Mouse (Mus musculus): ENCODE measurements around the gene Sel1l.

The Sel1l gene

GRCm38 (mm10) chr12:91833237-91833938 is 15.6 kb downstream of the Sel1l start:
- in situ Hi-C loops (cut with MboI; ENCODE audit: low pct_unique_long_range_greater_than_20kb in 1 of 2, low sequenced_read_pairs in 2 of 2, unreplicated experiment in 1 of 2), result no loop called here

- in situ Hi-C loops (cut with MboI; ENCODE audit: low pct_unique_long_range_greater_than_20kb in 1 of 2, low sequenced_read_pairs in 2 of 2, unreplicated experiment in 1 of 2), result no loop called here
These were observed 17.5 kb downstream of the Sel1l start for GRCm38 (mm10) chr12:91831410-91831809.

GRCm38 (mm10) chr12:91820461-91820860 is 28.5 kb downstream of the Sel1l start:
- in situ Hi-C loops (cut with MboI; ENCODE audit: low pct_unique_long_range_greater_than_20kb in 1 of 2, low sequenced_read_pairs in 2 of 2, unreplicated experiment in 1 of 2), result no loop called here

- in situ Hi-C loops (cut with MboI; ENCODE audit: low pct_unique_long_range_greater_than_20kb in 1 of 2, low sequenced_read_pairs in 2 of 2, unreplicated experiment in 1 of 2), result no loop called here
These were observed 30.2 kb downstream of the Sel1l start for GRCm38 (mm10) chr12:91818726-91819125.

- in situ Hi-C loops (cut with MboI; ENCODE audit: low pct_unique_long_range_greater_than_20kb in 1 of 2, low sequenced_read_pairs in 2 of 2, unreplicated experiment in 1 of 2), result no loop called here
These were observed 33.0 kb downstream of the Sel1l start for GRCm38 (mm10) chr12:91815990-91816389.

- in situ Hi-C loops (cut with MboI; ENCODE audit: low pct_unique_long_range_greater_than_20kb in 1 of 2, low sequenced_read_pairs in 2 of 2, unreplicated experiment in 1 of 2), result no loop called here
These were observed 33.4 kb downstream of the Sel1l start for GRCm38 (mm10) chr12:91815552-91815951.

GRCm38 (mm10) chr12:91808911-91809310 is 40.0 kb downstream of the Sel1l start:
- in situ Hi-C loops (cut with MboI; ENCODE audit: low pct_unique_long_range_greater_than_20kb in 1 of 2, low sequenced_read_pairs in 2 of 2, unreplicated experiment in 1 of 2), result no loop called here

- in situ Hi-C loops (cut with MboI; ENCODE audit: low pct_unique_long_range_greater_than_20kb in 1 of 2, low sequenced_read_pairs in 2 of 2, unreplicated experiment in 1 of 2), result no loop called here
These were observed 41.2 kb downstream of the Sel1l start for GRCm38 (mm10) chr12:91807761-91808160.

GRCm38 (mm10) chr12:91807095-91807494 is 41.9 kb downstream of the Sel1l start:
- in situ Hi-C loops (cut with MboI; ENCODE audit: low pct_unique_long_range_greater_than_20kb in 1 of 2, low sequenced_read_pairs in 2 of 2, unreplicated experiment in 1 of 2), result no loop called here

- in situ Hi-C loops (cut with MboI; ENCODE audit: low pct_unique_long_range_greater_than_20kb in 1 of 2, low sequenced_read_pairs in 2 of 2, unreplicated experiment in 1 of 2), result no loop called here
These were observed 44.7 kb downstream of the Sel1l start for GRCm38 (mm10) chr12:91804262-91804661.

- in situ Hi-C loops (cut with MboI; ENCODE audit: low pct_unique_long_range_greater_than_20kb in 1 of 2, low sequenced_read_pairs in 2 of 2, unreplicated experiment in 1 of 2), result no loop called here
These were observed 45.6 kb downstream of the Sel1l start for GRCm38 (mm10) chr12:91803207-91803932.

GRCm38 (mm10) chr12:91802586-91803206 is 46.3 kb downstream of the Sel1l start:
- in situ Hi-C loops (cut with MboI; ENCODE audit: low pct_unique_long_range_greater_than_20kb in 1 of 2, low sequenced_read_pairs in 2 of 2, unreplicated experiment in 1 of 2), result no loop called here

GRCm38 (mm10) chr12:91800861-91801385 is 48.0 kb downstream of the Sel1l start:
- in situ Hi-C loops (cut with MboI; ENCODE audit: low pct_unique_long_range_greater_than_20kb in 1 of 2, low sequenced_read_pairs in 2 of 2, unreplicated experiment in 1 of 2), result no loop called here

- in situ Hi-C loops (cut with MboI; ENCODE audit: low pct_unique_long_range_greater_than_20kb in 1 of 2, low sequenced_read_pairs in 2 of 2, unreplicated experiment in 1 of 2), result loop anchor here (10.0 to 25.0 kb wide), 3 partner anchors 155 to 388 kb away; no protein-coding TSS in a partner anchor
These were observed 49.1 kb downstream of the Sel1l start for GRCm38 (mm10) chr12:91799821-91800335.

GRCm38 (mm10) chr12:91799379-91799773 is 49.6 kb downstream of the Sel1l start:
- in situ Hi-C loops (cut with MboI; ENCODE audit: low pct_unique_long_range_greater_than_20kb in 1 of 2, low sequenced_read_pairs in 2 of 2, unreplicated experiment in 1 of 2), result loop anchor here (10.0 to 25.0 kb wide), 3 partner anchors 155 to 387 kb away; no protein-coding TSS in a partner anchor

GRCm38 (mm10) chr12:91798720-91799378 is 50.1 kb downstream of the Sel1l start:
- in situ Hi-C loops (cut with MboI; ENCODE audit: low pct_unique_long_range_greater_than_20kb in 1 of 2, low sequenced_read_pairs in 2 of 2, unreplicated experiment in 1 of 2), result loop anchor here (10.0 to 25.0 kb wide), 3 partner anchors 154 to 387 kb away; no protein-coding TSS in a partner anchor

- in situ Hi-C loops (cut with MboI; ENCODE audit: low pct_unique_long_range_greater_than_20kb in 1 of 2, low sequenced_read_pairs in 2 of 2, unreplicated experiment in 1 of 2), result loop anchor here (10.0 to 25.0 kb wide), 3 partner anchors 152 to 384 kb away; no protein-coding TSS in a partner anchor
These were observed 52.2 kb downstream of the Sel1l start for GRCm38 (mm10) chr12:91796774-91797173.

- in situ Hi-C loops (cut with MboI; ENCODE audit: low pct_unique_long_range_greater_than_20kb in 1 of 2, low sequenced_read_pairs in 2 of 2, unreplicated experiment in 1 of 2), result loop anchor here (10.0 to 25.0 kb wide), 3 partner anchors 148 to 381 kb away; no protein-coding TSS in a partner anchor
These were observed 55.7 kb downstream of the Sel1l start for GRCm38 (mm10) chr12:91793266-91793665.
